Comparison of ENCODE assay signal across 8 mouse cellular contexts in genomic region chr16:87698692-87699305, GRCm38 (mm10). TPM values are rescaled to one million over a fixed set of nuclear protein-coding genes. Genes with fewer than 3 reads are reported as not detected.
DNase-seq lines count a peak whose midpoint lies in the region; ATAC-seq and TF ChIP-seq lines count a peak whose summit lies in the region.

Bach1 (plus strand) TSS chr16:87698945.

- intact Hi-C loops in heart, postnatal 36 days (cut with DNase I) = loop anchor here (2.0 to 5.0 kb wide), 3 partner anchors 38 to 201 kb away; partner anchors contain the start of gene Cct8

- no peaks in the 10 kb centered on the region for H3K36me3 ChIP-seq in G1E (replicated peaks)
- H3K36me3 ChIP-seq in forebrain, embryonic 16.5 days (ENCODE audit: control insufficient read depth, insufficient read depth) = no peaks in the 10 kb centered on the region
- H3K36me3 ChIP-seq in lung, embryonic 16.5 days (ENCODE audit: control insufficient read depth, insufficient read depth, low read length) = no peaks in the 10 kb centered on the region

- H3K4me1 ChIP-seq in G1E (ENCODE audit: insufficient read depth, low read depth, low read length) = peaks cover 55% of the 10 kb centered on the region
- H3K4me1 ChIP-seq in forebrain, embryonic 16.5 days (replicated peaks; ENCODE audit: control insufficient read depth, insufficient read depth, low read length) = peaks cover 16% of the 10 kb centered on the region
- peaks cover 13% of the 10 kb centered on the region for H3K4me1 ChIP-seq in lung, embryonic 16.5 days (replicated peaks; ENCODE audit: control insufficient read depth, insufficient read depth, low read length)

- peaks cover 17% of the 10 kb centered on the region for H3K27me3 ChIP-seq in G1E (ENCODE audit: insufficient read depth, low read length)
- no peaks in the 10 kb centered on the region for H3K27me3 ChIP-seq in forebrain, embryonic 16.5 days (replicated peaks; ENCODE audit: control insufficient read depth, insufficient read depth, low read length)
- no peaks in the 10 kb centered on the region for H3K27me3 ChIP-seq in lung, embryonic 16.5 days (ENCODE audit: control insufficient read depth, insufficient read depth, low read depth, low read length)

- no peak for TF ChIP-seq CTCF in G1E (IDR thresholded peaks at IDR 0.05; ENCODE audit: low read depth, low read length)

- DNase-seq in G1E (ENCODE audit: low spot score) = peak; percentile 98
- peak; percentile 87 for DNase-seq in cerebellum, adult 11-12 months
- peak; percentile 94 to 97 for DNase-seq in heart, postnatal 36 days
- DNase-seq in layer of hippocampus, adult 8-10 months (ENCODE audit: low spot score in 2 of 2) = peak; percentile 84 to 85
- DNase-seq in ovary, postnatal 10 days (ENCODE audit: low spot score) = peak; percentile 87
- peak; percentile 96 to 98 for DNase-seq in thymus, postnatal 10 days (ENCODE audit: low spot score in 2 of 2)

- H3K9ac ChIP-seq in forebrain, embryonic 16.5 days (replicated peaks; ENCODE audit: low read depth, low read length) = peak within 1 kb of the TSS; percentile 85
- H3K9ac ChIP-seq in lung, embryonic 16.5 days (ENCODE audit: low read length) = peak within 1 kb of the TSS; percentile 79

- ATAC-seq in G1E (ENCODE audit: extremely low read depth, insufficient number of reproducible peaks, low FRiP score, poor library complexity, severe bottlenecking) = peak; percentile 76
- ATAC-seq in forebrain, embryonic 16.5 days = peak; percentile 91
- ATAC-seq in lung, embryonic 16.5 days (ENCODE audit: low read depth) = peak; percentile 97

- peak within 1 kb of the TSS; percentile 89 for H3K27ac ChIP-seq in forebrain, embryonic 16.5 days (ENCODE audit: low read length)
- peak within 1 kb of the TSS; percentile 77 for H3K27ac ChIP-seq in lung, embryonic 16.5 days (ENCODE audit: low read length)

- H3K9me3 ChIP-seq in G1E (replicated peaks) = no peaks in the 10 kb centered on the region
- H3K9me3 ChIP-seq in forebrain, embryonic 16.5 days (ENCODE audit: control insufficient read depth, low read length) = no peaks in the 10 kb centered on the region
- H3K9me3 ChIP-seq in lung, embryonic 16.5 days (ENCODE audit: control insufficient read depth, low read length) = no peaks in the 10 kb centered on the region

- peak within 1 kb of the TSS; percentile 87 for H3K4me3 ChIP-seq in G1E (ENCODE audit: low read depth, low read length)
- peak within 1 kb of the TSS; percentile 80 for H3K4me3 ChIP-seq in forebrain, embryonic 16.5 days (replicated peaks; ENCODE audit: low read length)
- H3K4me3 ChIP-seq in lung, embryonic 16.5 days (ENCODE audit: low read length) = peak within 1 kb of the TSS; percentile 76

- WGBS in forebrain, embryonic 16.5 days = under 1% methylated on average over 72 of the region's 84 CpGs
- under 1% methylated on average over 60 of the region's 84 CpGs for WGBS in lung, embryonic 16.5 days

- peak within 1 kb of the TSS; percentile 87 for H3K4me2 ChIP-seq in forebrain, embryonic 16.5 days (ENCODE audit: low read length)
- H3K4me2 ChIP-seq in lung, embryonic 16.5 days (ENCODE audit: low read depth, low read length) = peak within 1 kb of the TSS; percentile 68

RNA-seq across cellular contexts. Expression of gene Bach1, which starts in this region (rescaled TPM):
- total RNA-seq in G1E (2014; fragmentation: Nextera tagmentation) = 15.7 and 16.2 TPM in 2 replicates
- 31.5 and 32.5 TPM in 2 replicates for total RNA-seq in G1E (2017)
- polyA plus RNA-seq in G1E (2012) = 3.8 and 4.9 TPM in 2 replicates
- polyA plus RNA-seq in forebrain, embryonic 16.5 days (2015; fragmentation: Nextera tagmentation; extraction: Ambion mirVana) = 21.4 TPM in 2 replicates
- 10 to 100 TPM; 31.3 to 33.1 TPM for total RNA-seq in heart, postnatal 36 days (2021)
- 10 to 100 TPM; 12.9 to 18.0 (median 14.2) TPM for total RNA-seq in layer of hippocampus, adult 8-10 months (2022)
- 7.8 and 8.8 TPM in 2 replicates for polyA plus RNA-seq in lung, embryonic 16.5 days (2015; fragmentation: Nextera tagmentation; extraction: Ambion mirVana)

Comparison
In these comparisons a context has a peak if more than half of its experiments do, and no peak if none do; other contexts are left out.
1. Peak in every context shown above with its lines: DNase-seq, ATAC-seq, H3K4me3 ChIP-seq and H3K27ac ChIP-seq.